Mouse (Mus musculus) cortical plate, adult 2 months (tissue): Measurements from ENCODE around the gene Rnf214.

Experiments used
- CTCF ChIP-seq: fragments of 200-500 bp; IDR thresholded peaks from 2 replicates; pipeline ENCODE4 v1.5.1; 2011; ENCODE audit warnings: mild to moderate bottlenecking, control low read depth, low read length; ENCODE audit not compliant: insufficient read depth; ENCODE audit errors: extremely low read depth
- POLR2A ChIP-seq: fragments of 200-500 bp; IDR thresholded peaks from 2 replicates; pipeline ENCODE4 v1.6.1; 2011; ENCODE audit warnings: mild to moderate bottlenecking, low read length, control low read depth; ENCODE audit not compliant: insufficient read depth; ENCODE audit errors: extremely low read depth

GRCm38 (mm10) chr9:45938088-45938487 lies 31.4 kb upstream of the Rnf214 start:
- TF ChIP-seq POLR2A (no peak), CTCF (no peak)
